Mouse (Mus musculus): ENCODE data around the gene Igfbp1. TPM values are rescaled to one million over a fixed set of nuclear protein-coding genes. Genes with fewer than 3 reads are reported as not detected.
"Not testable (repeated sequence)": the region's sequence is repeated elsewhere in the genome, so short reads cannot be mapped to it uniquely, and the experiment has no call there.

The Igfbp1 gene
- total RNA-seq, 1 experiment from 2014 or later: not detected

DNA sequence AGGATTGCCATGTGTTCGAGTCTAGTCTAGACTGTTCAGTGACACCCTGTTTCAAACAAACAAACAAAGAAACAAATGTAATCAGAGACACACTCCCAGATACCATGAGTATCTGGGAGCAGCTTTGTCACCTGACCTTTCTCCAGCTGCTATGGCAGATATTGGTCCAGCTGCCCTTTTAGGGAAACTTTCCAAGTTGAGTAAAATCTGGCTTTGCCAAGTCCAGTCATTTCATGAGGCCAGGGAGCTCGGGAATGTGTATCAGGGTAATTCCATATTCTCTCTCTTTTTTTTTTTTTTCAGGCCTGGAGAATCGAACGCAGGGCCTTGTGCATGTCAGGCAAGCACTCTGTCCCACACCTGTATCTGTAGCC lies 2.3 kb upstream of the Igfbp1 start:
- DNase-seq: no peak

DNA sequence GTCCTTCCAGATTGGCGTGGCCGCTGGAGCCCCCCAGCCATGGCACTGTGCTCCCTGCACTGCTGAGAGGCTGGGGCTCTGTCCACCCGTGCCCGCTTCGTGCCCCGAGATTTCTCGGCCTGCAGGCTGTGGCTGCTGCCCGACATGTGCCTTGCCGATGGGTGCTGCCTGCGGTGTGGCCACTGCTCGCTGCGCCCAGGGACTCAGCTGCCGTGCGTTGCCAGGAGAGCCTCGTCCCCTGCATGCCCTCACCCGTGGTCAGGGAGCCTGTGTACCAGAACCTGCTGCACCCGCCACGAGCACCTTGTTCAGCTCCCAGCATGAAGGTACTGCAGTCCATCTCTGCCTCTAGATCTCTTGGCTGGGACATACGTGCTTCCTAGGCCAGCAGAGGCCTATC lies 424 bp downstream of the Igfbp1 start:
- DNase-seq: no peak

GRCm38 (mm10) chr11:7198481-7199256 lies 1.1 kb downstream of the Igfbp1 start:
- no peak for DNase-seq

- DNase-seq: peak; percentile 35
These were observed 2.3 kb downstream of the Igfbp1 start for GRCm38 (mm10) chr11:7199736-7200392.

GRCm38 (mm10) chr11:7200393-7200783 lies 2.8 kb downstream of the Igfbp1 start:
- DNase-seq: no peak

DNA sequence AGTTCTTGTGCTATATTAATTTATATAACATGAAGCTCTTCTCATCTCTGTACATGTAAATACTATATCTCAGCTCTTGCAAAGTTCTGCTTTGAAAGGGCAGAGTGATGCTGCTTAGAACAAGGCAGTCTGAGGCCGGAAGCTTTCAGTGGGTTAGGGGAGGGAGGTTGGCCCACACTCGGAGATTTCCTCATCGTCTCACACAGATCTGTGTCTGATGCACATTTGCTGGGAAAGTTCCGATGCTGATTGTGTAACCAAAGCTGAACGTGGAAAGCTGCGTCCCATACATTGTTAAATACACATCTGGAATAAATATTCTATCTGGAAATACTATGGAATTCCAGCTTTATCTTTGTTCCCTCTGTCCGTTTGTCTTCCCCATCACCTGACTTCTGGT lies 4.6 kb downstream of the Igfbp1 start:
- DNase-seq: no peak

- DNase-seq: no peak
These were observed 6.3 kb downstream of the Igfbp1 start for GRCm38 (mm10) chr11:7203846-7204245.

GRCm38 (mm10) chr11:7210343-7210742 lies 12.8 kb downstream of the Igfbp1 start:
- DNase-seq: peak; percentile 83

DNA sequence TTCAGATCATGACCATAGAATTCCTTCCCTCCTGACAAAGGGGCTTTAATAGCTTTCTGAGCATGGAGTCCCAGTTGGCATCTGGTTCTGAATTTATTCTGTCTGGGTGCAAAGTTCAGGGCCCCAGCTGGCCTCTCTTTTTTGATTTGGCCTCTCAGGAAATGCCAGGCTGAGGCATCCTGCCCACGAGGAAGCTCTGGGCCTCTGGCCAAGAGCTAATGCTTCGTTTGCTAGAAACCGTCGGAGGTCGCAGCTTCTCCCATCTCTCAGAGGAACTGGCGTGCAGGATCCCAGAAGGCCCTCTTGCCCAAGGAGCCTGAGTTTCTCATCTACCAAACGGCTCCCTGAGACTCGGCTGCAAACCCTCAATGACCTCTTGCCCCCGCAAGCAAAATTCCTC lies 13.6 kb downstream of the Igfbp1 start:
- no peak for DNase-seq

DNA sequence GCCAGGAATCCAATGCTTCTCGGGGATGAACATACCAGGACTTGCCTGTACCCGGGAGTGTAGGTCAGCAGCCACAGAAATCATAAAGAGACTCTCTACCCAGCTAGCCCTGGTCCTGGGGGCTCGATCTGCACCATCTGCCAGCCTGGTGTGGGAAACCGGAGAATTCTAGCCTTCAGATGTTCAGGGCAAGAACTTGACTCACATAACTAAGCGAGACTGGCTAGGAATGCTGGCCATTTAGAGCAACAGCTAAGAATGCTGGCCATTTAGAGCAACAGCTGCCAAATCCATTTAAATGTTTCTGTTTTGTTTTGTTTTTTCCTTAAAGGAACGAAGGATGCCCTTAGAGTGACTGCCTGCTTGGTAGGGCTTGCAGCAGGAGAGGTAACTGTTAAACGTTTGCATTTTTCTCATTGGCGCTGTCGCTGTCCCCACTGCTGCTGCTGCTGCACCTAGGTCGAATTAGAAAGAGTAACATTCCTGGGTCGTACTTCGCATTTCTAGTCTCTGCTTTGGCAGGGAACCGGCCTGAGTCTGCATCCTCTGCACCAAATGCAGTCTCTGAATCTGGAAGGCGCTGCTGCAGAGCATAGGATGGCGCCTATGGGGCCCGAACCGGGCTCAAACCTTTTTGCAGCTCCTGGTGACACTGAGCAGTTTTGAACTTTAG lies 14.7 kb downstream of the Igfbp1 start:
- no peak for DNase-seq

DNA sequence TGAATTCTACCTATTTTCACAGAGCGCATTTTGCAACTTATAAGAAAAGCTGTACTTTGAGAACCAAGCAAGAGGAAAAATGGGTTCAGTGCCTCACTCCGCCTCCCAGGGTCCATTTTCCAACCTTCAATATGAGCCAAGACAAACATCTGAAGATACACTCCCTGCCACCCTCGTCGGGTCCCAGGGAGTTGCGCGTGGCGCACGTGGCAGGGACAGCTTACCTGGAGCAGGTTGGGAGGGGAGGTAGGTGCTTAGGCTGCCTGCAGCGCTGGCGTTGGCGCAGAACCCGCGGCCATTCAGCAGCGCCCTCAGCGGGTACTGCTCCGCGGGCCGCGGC lies 15.5 kb downstream of the Igfbp1 start:
- DNase-seq: no peak

DNA sequence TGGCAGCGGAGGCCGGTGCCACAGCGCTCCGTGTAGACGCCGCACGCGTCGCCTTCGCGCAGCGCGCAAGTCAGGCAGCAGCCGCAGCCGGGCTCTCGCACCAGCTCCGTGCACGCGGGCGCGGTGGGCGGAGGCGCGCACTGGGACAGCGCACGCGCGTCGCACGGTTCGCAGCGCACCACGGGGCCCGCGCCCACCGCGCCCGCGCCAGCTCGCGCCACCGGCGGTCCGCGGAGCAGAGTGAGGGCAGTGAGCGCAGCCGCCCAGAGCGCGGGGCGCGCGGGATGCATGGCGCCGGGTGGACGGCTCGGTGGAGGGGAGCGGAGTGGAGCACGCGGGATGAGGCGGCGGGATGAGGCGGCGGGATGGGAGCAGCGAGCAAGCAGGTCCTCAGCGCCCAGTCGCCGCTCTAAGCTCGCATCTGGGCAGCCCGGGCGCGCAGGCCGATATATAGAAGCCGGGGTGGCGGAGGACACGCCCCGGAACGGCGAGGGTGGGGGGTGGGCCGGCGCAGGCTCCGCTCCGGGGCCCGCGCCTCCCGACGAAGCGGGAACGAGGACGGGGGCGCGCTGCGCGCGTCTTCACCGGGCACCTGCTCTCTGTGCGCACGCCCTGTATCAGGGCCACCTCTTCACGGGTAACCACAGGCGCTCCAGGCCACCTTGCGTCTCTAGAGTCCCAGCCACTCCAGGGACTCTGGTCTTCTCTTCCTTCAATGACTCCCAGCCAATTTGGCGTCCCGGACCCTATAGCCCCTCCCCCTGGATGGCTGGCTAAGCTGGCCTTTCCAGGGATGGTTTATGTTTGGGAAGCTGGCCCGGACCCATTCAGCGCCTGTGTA lies 16.1 kb downstream of the Igfbp1 start, which contains the start of gene Igfbp3:
Gene Igfbp3 (minus strand): TSS at position 423 of the 841 bp plus-strand sequence.
- peak; percentile 51 for DNase-seq

DNA sequence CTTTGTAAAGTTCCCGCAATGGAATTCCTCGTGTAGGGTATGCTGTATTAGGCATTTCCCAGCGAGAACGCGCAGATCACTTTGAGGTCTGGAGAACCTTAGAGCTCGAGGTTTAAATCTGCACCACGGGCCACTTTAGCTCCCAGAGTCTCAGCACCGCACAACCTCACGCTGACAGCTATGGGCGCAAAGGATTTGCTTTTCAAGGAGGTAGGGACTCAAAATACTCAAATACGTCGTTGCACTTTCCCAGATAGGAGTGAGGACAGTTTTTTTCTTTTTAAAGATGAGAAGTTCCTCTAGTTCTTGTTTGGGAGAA lies 16.7 kb downstream of the Igfbp1 start:
- DNase-seq: no peak

DNA sequence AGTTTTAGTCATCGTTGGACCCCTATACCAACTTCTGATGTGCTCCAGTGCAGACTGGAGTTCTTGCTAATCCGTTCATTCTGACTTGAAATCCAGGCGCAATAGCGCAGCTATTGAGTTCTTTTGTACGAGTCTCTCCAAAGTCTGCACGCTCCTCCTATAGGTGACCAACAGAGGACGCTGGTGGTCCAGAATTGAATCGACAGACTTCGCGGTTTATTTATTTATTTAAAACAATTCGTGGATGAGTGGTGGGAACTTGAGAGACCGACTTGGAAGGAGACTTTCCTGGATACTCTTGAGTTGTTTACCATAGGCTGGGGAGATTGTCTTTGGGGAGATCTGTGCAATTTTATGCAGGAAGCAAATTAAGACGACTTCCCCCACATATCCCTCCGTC lies 17.2 kb downstream of the Igfbp1 start:
- DNase-seq: no peak

DNA sequence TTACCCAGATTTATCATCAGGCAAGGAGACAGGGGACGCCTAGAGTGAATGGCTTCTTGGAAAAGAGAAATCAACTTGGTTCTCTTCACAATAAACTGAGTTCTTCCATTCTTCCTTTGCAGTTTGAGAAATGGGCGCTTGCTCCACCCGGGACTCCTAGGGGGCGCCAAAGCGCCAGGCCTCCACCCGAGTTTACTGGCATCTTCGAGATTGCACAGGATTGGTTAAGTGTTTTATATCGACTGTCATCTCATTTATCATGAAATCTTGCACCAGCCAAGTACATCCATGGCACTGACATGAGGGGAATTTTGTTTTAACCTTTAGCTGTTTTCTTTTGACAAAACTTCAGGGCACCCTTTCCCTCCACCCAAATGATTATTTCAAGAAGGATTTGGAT lies 18.1 kb downstream of the Igfbp1 start:
- DNase-seq: peak; percentile 74

DNA sequence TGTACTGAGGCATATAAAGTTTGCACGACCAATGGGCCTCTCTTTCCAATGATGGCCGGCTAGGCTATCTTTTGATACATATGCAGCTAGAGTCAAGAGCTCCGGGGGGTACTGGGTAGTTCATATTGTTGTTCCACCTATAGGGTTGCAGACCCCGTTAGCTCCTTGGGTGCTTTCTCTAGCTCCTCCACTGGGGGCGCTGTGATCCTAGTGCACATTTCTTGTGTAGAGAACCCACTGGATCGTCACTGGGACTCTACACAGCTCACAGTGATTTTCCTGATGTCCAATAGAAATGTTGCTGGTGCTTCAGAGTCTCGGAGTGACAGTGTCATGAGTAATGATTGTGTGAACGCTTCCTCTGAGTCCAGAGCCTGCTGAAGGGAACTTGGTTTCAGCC lies 24.2 kb downstream of the Igfbp1 start:
- DNase-seq: not testable (repeated sequence)

GRCm38 (mm10) chr11:7226200-7226599 lies 28.6 kb downstream of the Igfbp1 start:
- DNase-seq: no peak

- DNase-seq: no peak
These were observed 29.4 kb downstream of the Igfbp1 start for GRCm38 (mm10) chr11:7226810-7227550.

GRCm38 (mm10) chr11:7228107-7228506 lies 30.5 kb downstream of the Igfbp1 start:
- DNase-seq: no peak

DNA sequence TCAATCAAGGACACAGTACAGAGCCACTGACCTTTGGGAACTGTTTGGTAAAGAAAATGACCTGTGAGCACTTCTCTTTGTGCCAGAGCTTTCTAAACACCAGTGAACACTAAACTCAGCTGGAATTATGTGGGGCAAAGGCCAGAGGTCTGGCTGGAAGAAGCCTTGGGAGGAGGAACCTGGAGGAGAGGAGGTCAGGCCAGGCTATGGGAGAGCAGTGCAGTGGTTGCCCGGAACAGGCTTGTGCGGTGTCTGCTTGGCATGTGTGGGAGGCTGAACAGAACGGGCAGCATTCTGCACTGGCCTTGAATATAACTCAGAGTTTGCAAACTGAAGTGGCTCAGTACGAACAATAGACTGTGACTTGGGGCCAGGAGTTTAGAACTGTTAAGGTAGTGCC lies 32.4 kb downstream of the Igfbp1 start:
- no peak for DNase-seq

DNA sequence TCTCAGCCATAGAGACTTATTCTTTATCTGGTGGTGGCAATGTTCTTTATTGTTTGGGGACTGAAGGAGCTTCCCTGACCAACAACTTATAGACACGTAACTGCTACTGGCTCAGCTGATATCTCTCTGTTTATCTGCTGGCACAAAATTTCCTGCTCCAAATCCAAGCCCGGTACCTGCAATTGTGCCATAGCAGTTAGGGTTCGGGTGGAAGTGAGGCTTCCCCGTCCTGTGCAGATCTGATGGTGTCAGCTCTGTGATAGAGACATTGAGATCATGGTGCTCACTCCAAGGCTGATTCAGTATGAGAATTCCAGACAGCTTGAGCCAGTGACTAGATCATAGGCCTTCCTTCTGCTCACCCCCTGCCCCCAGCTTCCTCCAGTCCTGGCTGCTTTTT lies 34.4 kb downstream of the Igfbp1 start:
- no peak for DNase-seq

DNA sequence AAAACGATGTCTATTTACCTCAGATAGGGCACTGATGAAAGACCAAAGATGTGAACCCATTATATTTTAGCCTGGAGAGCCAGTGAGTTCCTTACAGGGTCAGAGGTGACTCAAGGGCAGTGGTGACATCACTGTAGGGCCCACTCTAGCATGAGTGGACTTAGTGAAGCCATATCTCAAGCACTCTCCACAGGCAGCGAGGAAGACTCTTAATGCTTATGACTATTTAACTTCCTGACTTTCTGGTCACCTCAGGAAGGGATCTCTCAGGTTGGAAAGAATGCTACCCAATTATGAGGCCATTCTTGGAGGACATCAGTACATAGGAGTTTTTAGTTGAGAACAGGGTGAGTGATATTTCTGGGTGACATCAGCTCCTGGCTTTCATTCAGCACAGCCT lies 35.8 kb downstream of the Igfbp1 start:
- no peak for DNase-seq
